Mouse (Mus musculus) layer of hippocampus, adult 2 months (tissue): ENCODE measurements around the gene Stard10. TPM values are rescaled to one million over a fixed set of nuclear protein-coding genes. Genes with fewer than 3 reads are reported as not detected.
A peak's percentile ranks its signal among the peaks of the same experiment; 100 is the strongest.

Experiments used
- DNase-seq, 2 experiments: peaks; one replicate each; pipeline ENCODE4 v3.0.0; 2022; ENCODE audit warnings: low spot score in 2 of 2
- H3K27ac ChIP-seq: fragments of 200-600 bp; 2 replicates; pipeline ENCODE4 v1.8.1; 2022
- H3K4me3 ChIP-seq: fragments of 200-600 bp; 2 replicates; pipeline ENCODE4 v1.8.1; 2022; ENCODE audit warnings: mild to moderate bottlenecking
- CTCF ChIP-seq: fragments of 200-600 bp; conservative IDR thresholded peaks from 2 replicates; pipeline ENCODE4 v1.8.1; 2022; ENCODE audit warnings: antibody characterized with exemption, mild to moderate bottlenecking, moderate library complexity
- long read RNA-seq, 2 experiments: library from polyadenylated mRNA; stranded (forward); transcript quantifications; one replicate each; pipeline ENCODE4 v2.0.0; 2021; ENCODE audit warnings: borderline mapping rate in 2 of 2
- total RNA-seq, 2 experiments: library from RNA; stranded (reverse); gene quantifications; 2 replicates each; pipeline ENCODE4 v1.2.3; 2021

The Stard10 gene
- total RNA-seq: 10 to 100 TPM; 23.6 to 24.6 TPM
- long read RNA-seq, experiment 1, transcript Stard10-201 (7 exons, 1,400 nt): major isoform, 14 of 18 reads
- long read RNA-seq, experiment 1, partial matches to known transcripts: 1 of 18 reads
- long read RNA-seq, experiment 1, other reads (novel, unspliced or antisense): 3 of 18 reads
- long read RNA-seq, experiment 2, transcript Stard10-201 (7 exons, 1,400 nt): major isoform, 15 of 23 reads
- long read RNA-seq, experiment 2, partial matches to known transcripts: 0 of 23 reads
- long read RNA-seq, experiment 2, other reads (novel, unspliced or antisense): 8 of 23 reads

GRCm38 (mm10) chr7:101317014-101317413 lies at the start of gene Stard10:
TSS of gene Stard10 (plus strand) at chr7:101317086.
- TF ChIP-seq CTCF: no peak
- no peak for DNase-seq
- Histone ChIP-seq H3K4me3 (no peak within 1 kb of the TSS), H3K27ac (no peak within 1 kb of the TSS)

- no peak for TF ChIP-seq CTCF
- H3K4me3 ChIP-seq: no peak overlapping the region
- peak in 1 of 2 experiments; percentile 36 for DNase-seq
- H3K27ac ChIP-seq: peak overlapping the region; percentile 71
Measured at GRCm38 (mm10) chr7:101267457-101268259, 49.2 kb upstream of the Stard10 start.

- Histone ChIP-seq H3K4me3 (no peak overlapping the region), H3K27ac (no peak overlapping the region)
- DNase-seq: peak; percentile 26 to 42
- TF ChIP-seq CTCF: peak; percentile 79
Measured at GRCm38 (mm10) chr7:101271602-101272001, 45.3 kb upstream of the Stard10 start.

- no peak for DNase-seq
- no peak for TF ChIP-seq CTCF
- Histone ChIP-seq H3K4me3 (no peak overlapping the region), H3K27ac (no peak overlapping the region)
Measured at GRCm38 (mm10) chr7:101272466-101273160, 44.3 kb upstream of the Stard10 start.

- Histone ChIP-seq H3K27ac (no peak overlapping the region), H3K4me3 (no peak overlapping the region)
- no peak for TF ChIP-seq CTCF
- no peak for DNase-seq
Measured at GRCm38 (mm10) chr7:101282721-101283120, 34.2 kb upstream of the Stard10 start.

- TF ChIP-seq CTCF: no peak
- Histone ChIP-seq H3K4me3 (no peak overlapping the region), H3K27ac (no peak overlapping the region)
Measured at GRCm38 (mm10) chr7:101284504-101284903, 32.4 kb upstream of the Stard10 start.

GRCm38 (mm10) chr7:101286891-101287290 lies 30.0 kb upstream of the Stard10 start:
- DNase-seq: no peak
- H3K4me3 ChIP-seq: no peak overlapping the region
- no peak for TF ChIP-seq CTCF
- peak overlapping the region; percentile 18; the same call in 1 of the 2 replicates for H3K27ac ChIP-seq

More at GRCm38 (mm10) chr7:101284504-101284903, 32.4 kb upstream of the Stard10 start:
- no peak for DNase-seq

- DNase-seq: no peak
- no peak for TF ChIP-seq CTCF
- no peak overlapping the region for H3K4me3 ChIP-seq
- no peak overlapping the region; the same call in 1 of the 2 replicates for H3K27ac ChIP-seq
Measured at GRCm38 (mm10) chr7:101287820-101288219, 29.1 kb upstream of the Stard10 start.

GRCm38 (mm10) chr7:101288436-101288835 lies 28.4 kb upstream of the Stard10 start:
- Histone ChIP-seq H3K4me3 (no peak overlapping the region), H3K27ac (no peak overlapping the region)
- DNase-seq: peak in 1 of 2 experiments; percentile 51
- peak; percentile 94 for TF ChIP-seq CTCF

- DNase-seq: no peak
- no peak for TF ChIP-seq CTCF
- Histone ChIP-seq H3K27ac (no peak overlapping the region), H3K4me3 (no peak overlapping the region)
Measured at GRCm38 (mm10) chr7:101290401-101290800, 26.5 kb upstream of the Stard10 start.

- no peak overlapping the region for H3K4me3 ChIP-seq
- no peak for TF ChIP-seq CTCF
- H3K27ac ChIP-seq: no peak overlapping the region
- no peak for DNase-seq
Measured at GRCm38 (mm10) chr7:101291211-101291610, 25.7 kb upstream of the Stard10 start.

GRCm38 (mm10) chr7:101291641-101292040 lies 25.2 kb upstream of the Stard10 start:
- H3K27ac ChIP-seq: no peak overlapping the region
- no peak overlapping the region for H3K4me3 ChIP-seq
- TF ChIP-seq CTCF: no peak
- DNase-seq: no peak

- H3K27ac ChIP-seq: no peak overlapping the region
- no peak for TF ChIP-seq CTCF
- no peak overlapping the region for H3K4me3 ChIP-seq
- DNase-seq: no peak
Measured at GRCm38 (mm10) chr7:101292086-101292485, 24.8 kb upstream of the Stard10 start.
